Mouse (Mus musculus) MEL (cell line): ENCODE data around the gene 6430628N08Rik. TPM values are rescaled to one million over a fixed set of nuclear protein-coding genes. Genes with fewer than 3 reads are reported as not detected.

ENCODE experiments used
- polyA plus RNA-seq, 2 experiments: library from polyadenylated mRNA; stranded (reverse) in 1 of 2; unstranded in 1 of 2; fragments of >175 nt in 1 of 2; fragments of >200 nt in 1 of 2; gene quantifications; 2 replicates each; pipeline versions ENCODE4 v1.2.1 to v1.2.4; 2012; ENCODE audit warnings: low replicate concordance in 2 of 2, low read depth in 1 of 2; ENCODE audit not compliant: insufficient read length in 2 of 2, insufficient read depth in 1 of 2, missing spikeins in 1 of 2
- total RNA-seq: library from RNA; depleted of rRNA; stranded (reverse); fragments of 300-350 nt; gene quantifications from 2 replicates; pipeline ENCODE4 v1.2.3, GENCODE M21; 2012; rRNA removed

Gene 6430628N08Rik
- total and polyA plus RNA-seq, 3 experiments: not detected

Other genes with a start within 250 kb of the 6430628N08Rik start
- gene Cyp4b1, start 242.9 kb upstream of the 6430628N08Rik start, total RNA-seq: 0.92 and 1.1 TPM in 2 replicates
- 1 to 10 TPM in 1 of 2 experiments, not detected in 1; 2.1 TPM for gene Cyp4b1, start 242.9 kb upstream of the 6430628N08Rik start, polyA plus RNA-seq
- 10.4 and 11.7 TPM in 2 replicates for gene Efcab14, start 152.9 kb upstream of the 6430628N08Rik start, total RNA-seq
- 10 to 100 TPM in 1 of 2 experiments, not detected in 1; 17.1 TPM for gene Efcab14, start 152.9 kb upstream of the 6430628N08Rik start, polyA plus RNA-seq
- not detected in 2 replicates for gene Tex38, start 109.6 kb upstream of the 6430628N08Rik start, total RNA-seq
- gene Tex38, start 109.6 kb upstream of the 6430628N08Rik start, polyA plus RNA-seq: under 1 TPM in 1 of 2 experiments, not detected in 1; 0.15 TPM
- gene Atpaf1, start 105.9 kb upstream of the 6430628N08Rik start, total RNA-seq: 18.9 and 24.5 TPM in 2 replicates
- gene Atpaf1, start 105.9 kb upstream of the 6430628N08Rik start, polyA plus RNA-seq: 10 to 100 TPM in 1 of 2 experiments, not detected in 1; 23.4 TPM
- 11.2 and 17.7 TPM in 2 replicates for gene Mob3c, start 62.6 kb upstream of the 6430628N08Rik start, total RNA-seq
- 1 to 10 TPM in 1 of 2 experiments, not detected in 1; 9.5 TPM for gene Mob3c, start 62.6 kb upstream of the 6430628N08Rik start, polyA plus RNA-seq
- gene Mknk1, start 51.5 kb upstream of the 6430628N08Rik start, total RNA-seq: 24.0 and 25.8 TPM in 2 replicates
- gene Mknk1, start 51.5 kb upstream of the 6430628N08Rik start, polyA plus RNA-seq: 10 to 100 TPM in 1 of 2 experiments, not detected in 1; 38.5 TPM
- gene Kncn, start 6.3 kb upstream of the 6430628N08Rik start, total RNA-seq: not detected in 2 replicates
- gene Kncn, start 6.3 kb upstream of the 6430628N08Rik start, polyA plus RNA-seq: not detected
- gene Dmbx1, start 49.3 kb downstream of the 6430628N08Rik start, total RNA-seq: 0.16 and 0.19 TPM in 2 replicates
- gene Dmbx1, start 49.3 kb downstream of the 6430628N08Rik start, polyA plus RNA-seq: 1 to 10 TPM in 1 of 2 experiments, not detected in 1; 2.3 TPM
- gene Faah, start 127.3 kb downstream of the 6430628N08Rik start, total RNA-seq: 7.5 and 10.8 TPM in 2 replicates
- 10 to 100 TPM in 1 of 2 experiments, not detected in 1; 22.2 TPM for gene Faah, start 127.3 kb downstream of the 6430628N08Rik start, polyA plus RNA-seq
- gene Nsun4, start 163.2 kb downstream of the 6430628N08Rik start, total RNA-seq: 13.6 and 14.9 TPM in 2 replicates
- 10 to 100 TPM in 1 of 2 experiments, not detected in 1; 11.8 TPM for gene Nsun4, start 163.2 kb downstream of the 6430628N08Rik start, polyA plus RNA-seq
- gene Uqcrh, start 184.4 kb downstream of the 6430628N08Rik start, total RNA-seq: 444 and 529 TPM in 2 replicates
- 100 to 1,000 TPM; 392 to 414 TPM for gene Uqcrh, start 184.4 kb downstream of the 6430628N08Rik start, polyA plus RNA-seq
- 52.8 and 64.4 TPM in 2 replicates for gene Lrrc41, start 184.6 kb downstream of the 6430628N08Rik start, total RNA-seq
- 10 to 100 TPM in 1 of 2 experiments, not detected in 1; 73.3 TPM for gene Lrrc41, start 184.6 kb downstream of the 6430628N08Rik start, polyA plus RNA-seq
- gene Rad54l, start 233.0 kb downstream of the 6430628N08Rik start, total RNA-seq: 25.0 and 29.4 TPM in 2 replicates
- 10 to 100 TPM in 1 of 2 experiments, not detected in 1; 44.0 TPM for gene Rad54l, start 233.0 kb downstream of the 6430628N08Rik start, polyA plus RNA-seq
- 29.1 and 35.3 TPM in 2 replicates for gene Pomgnt1, start 233.2 kb downstream of the 6430628N08Rik start, total RNA-seq
- gene Pomgnt1, start 233.2 kb downstream of the 6430628N08Rik start, polyA plus RNA-seq: 10 to 100 TPM in 1 of 2 experiments, not detected in 1; 33.6 TPM